Mouse (Mus musculus): ENCODE measurements around the gene B3glct.
A peak's percentile ranks its signal among the peaks of the same experiment; 100 is the strongest.

Gene B3glct

DNA sequence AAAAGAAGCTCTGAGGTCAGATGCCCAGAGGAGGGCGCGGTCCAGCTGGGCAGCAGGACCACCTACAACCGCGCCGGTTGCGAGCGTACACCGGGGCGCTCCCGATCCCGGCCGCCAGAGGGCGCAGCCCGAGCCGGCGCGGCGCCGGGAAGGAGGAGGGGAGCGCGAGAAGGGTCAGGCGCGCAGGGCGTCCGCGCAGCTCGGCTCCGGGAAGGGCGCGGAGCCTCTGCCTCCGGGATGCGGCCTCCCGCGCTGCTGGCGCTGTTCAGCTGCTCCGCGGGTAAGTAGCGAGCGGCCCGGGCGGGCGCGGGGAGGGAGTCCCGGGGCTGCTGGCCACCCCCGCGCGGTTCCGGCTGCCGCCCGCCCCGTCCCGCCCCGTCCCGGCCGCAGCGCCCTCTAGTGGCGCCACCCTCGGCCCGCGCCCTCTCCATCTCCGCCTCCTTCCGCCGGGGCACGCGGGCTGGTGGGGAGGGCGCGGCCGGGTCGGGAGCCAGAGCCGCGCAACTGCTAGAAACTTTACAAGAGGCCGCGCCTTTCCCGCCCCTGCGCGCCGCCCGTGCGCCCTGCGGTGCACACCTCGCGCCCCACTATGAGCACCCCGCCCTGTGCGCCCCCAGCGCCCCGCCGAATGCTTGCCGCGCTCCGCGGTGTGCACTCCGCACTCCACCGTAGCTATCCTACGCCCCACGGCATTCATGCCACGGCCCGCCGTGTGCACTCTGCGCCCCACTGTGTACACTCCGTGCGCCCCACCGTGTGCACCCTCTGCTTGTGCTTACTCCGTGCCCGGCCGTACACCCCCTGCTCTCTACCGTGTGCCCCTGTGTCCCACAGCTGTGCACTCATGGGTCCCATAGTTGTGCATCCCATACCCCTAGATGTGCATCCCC lies at the start of gene B3glct:
Gene B3glct, plus strand, starts transcription at position 131 of the 890 bp plus-strand sequence.
- peak; percentile 82 for DNase-seq (ENCODE audit: extremely low read depth, insufficient read length, low spot score)

DNA sequence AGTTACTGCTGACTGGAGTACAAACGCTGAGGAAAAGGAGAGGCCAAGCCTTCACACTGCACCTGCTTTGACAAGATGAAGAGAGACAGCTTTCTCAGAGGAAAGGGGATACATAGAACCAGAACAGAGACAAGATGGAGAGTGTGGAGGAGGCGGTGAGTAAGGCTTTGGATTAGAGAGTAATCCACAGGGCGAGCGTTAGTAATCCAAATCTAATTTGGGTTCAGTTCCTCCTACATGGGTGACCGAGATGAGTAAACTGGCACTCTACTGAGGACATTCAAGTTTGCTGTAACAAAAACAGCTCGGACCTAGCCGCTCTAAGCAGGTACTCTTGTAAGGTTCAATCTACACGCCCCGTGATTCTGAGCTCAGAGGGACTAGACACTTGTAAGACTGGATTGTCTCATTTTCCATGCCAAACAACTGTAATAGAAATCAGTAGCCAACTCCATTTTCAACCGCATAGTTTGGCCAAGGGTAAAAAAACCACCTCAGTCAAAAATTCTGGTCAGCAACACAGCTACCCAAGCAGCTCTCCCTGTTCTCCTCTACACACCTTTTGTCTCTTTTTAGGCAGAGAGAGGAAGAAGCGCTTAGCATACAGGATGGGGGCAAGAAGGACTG lies 43.5 kb upstream of the B3glct start:
- DNase-seq (ENCODE audit: extremely low read depth, insufficient read length, low spot score) = no peak

DNA sequence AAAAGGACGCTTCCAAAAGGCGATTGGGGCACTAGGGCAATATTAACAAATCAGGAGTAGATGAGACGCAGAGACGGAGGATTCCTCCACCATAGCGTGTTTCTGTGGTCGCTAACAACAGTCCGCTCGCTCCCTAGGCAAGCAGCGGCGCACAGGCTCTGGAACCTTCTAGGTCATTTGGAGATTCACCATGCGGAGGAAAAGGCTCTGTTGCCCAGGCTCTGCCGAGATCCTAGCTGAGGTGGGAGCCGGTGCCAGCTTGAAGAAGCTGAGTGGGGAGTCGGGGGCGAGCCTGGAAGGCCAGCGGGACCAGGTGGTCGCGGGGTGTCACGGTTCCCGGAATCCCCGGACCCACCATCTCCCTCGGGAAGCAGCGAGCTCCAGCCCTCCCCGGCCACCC lies 42.5 kb upstream of the B3glct start:
- no peak for DNase-seq (ENCODE audit: extremely low read depth, insufficient read length, low spot score)

DNA sequence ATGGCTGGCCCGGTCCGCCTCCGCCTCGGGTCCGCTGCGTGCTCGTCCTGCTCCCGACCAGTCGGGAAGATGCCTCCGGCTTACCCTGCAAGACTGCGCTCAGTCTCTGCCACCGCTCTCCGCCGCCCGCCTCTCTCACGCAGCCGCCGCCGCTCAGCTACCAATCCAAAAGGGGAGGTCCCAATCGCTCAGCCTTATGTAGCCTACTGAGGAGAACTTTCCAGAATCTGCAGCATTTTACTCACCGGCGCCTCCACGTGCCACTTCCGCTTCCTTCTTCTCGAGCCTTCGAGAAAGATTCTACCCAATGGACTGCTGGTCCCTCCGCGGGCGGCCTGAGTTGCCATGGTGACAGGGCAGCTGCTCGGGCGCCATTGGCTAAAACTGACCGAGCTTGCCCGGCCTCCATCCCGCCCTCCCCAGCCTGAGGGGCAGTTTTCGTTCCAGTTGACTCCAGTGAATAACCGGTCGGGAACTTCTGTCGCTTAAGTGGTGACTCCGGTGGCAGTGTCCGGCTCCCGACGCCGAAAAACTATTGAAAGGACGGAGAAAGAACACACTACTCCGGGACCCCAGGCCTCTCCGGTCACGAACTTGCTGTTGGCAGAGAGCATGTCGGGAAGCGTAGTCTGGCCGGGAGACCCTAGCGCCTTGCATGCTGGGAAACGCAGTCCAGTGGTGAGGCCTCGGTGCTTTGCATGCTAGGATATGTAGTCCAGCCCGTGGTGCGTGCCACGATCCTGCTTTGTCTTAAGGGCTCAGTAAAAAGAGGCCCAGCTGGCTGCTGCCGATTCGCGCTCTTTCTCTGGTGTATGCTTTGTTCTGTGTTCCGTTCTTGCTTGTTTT lies 41.7 kb upstream of the B3glct start, which contains the start of gene Hsph1:
Gene Hsph1, minus strand, starts transcription at position 302 of the 846 bp plus-strand sequence.
- DNase-seq (ENCODE audit: extremely low read depth, insufficient read length, low spot score) = peak; percentile 99

DNA sequence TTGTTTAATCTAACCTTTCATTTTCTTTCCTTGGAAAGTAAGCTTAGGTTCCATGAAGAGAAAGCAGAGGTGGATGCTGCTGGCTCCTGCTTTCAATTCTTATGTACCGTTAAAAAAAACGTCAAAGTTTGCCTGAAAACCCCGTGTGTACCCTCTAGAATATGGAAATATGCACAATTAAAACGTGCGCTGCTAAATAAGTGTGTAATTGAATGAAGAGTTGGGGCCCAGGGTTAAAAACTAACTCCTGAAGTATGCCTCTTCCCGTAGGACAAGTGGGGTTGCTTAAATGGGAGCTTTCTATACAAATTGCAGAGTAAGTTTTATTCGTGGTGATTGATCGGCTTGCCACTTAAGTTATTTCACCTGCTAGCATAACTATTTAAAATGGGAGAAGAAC lies 40.7 kb upstream of the B3glct start:
- DNase-seq (ENCODE audit: extremely low read depth, insufficient read length, low spot score) = no peak

DNA sequence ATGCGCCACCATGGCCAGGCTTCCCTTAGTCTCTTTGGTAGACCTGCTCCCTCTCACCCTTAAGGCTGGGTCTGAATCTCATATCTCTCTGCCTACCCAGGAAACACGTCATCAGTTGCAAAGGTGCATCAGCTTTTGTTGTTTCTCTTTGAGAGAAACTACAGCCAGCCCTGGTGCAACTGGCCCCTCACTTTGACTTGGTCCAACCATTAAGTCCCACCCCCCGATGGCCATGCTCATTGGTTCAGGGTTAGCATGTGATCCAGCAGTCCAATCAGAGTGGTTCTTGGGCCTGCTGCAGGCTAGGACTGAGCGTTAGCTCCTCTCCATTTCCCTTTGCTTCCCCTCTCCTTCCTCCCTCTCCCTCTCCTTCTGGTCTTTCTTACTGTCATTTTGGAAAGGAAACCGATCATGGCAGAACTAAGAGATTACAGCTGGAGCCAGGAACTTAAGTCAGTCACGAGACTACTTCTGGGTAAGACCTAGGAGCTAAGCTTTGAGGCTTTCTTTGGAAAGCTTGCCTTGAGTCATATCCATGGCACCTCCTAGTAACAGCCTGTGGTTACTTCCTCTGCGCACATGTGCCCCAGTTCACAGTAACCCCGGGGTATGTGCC lies 36.6 kb upstream of the B3glct start:
- peak; percentile 82 for DNase-seq (ENCODE audit: extremely low read depth, insufficient read length, low spot score)

DNA sequence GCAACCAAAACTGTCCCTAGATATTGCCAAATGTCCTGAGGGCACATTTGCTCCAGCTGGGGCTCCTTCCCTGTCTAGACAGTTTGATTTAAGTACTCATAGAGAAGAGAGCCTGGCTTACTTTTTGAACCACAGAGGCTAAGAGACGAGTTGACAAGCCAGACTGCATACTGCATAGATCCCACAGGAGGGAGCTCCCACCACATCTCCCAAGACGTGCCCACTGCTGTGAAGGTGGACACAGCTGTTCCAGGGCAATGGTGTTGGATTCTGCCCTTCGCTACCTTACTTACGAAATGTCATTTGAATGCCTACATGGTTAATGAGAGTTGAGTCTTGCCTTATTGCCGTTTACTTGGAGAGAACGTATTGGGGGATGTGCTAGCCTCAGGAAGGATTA lies 35.7 kb upstream of the B3glct start:
- DNase-seq (ENCODE audit: extremely low read depth, insufficient read length, low spot score) = peak; percentile 54

DNA sequence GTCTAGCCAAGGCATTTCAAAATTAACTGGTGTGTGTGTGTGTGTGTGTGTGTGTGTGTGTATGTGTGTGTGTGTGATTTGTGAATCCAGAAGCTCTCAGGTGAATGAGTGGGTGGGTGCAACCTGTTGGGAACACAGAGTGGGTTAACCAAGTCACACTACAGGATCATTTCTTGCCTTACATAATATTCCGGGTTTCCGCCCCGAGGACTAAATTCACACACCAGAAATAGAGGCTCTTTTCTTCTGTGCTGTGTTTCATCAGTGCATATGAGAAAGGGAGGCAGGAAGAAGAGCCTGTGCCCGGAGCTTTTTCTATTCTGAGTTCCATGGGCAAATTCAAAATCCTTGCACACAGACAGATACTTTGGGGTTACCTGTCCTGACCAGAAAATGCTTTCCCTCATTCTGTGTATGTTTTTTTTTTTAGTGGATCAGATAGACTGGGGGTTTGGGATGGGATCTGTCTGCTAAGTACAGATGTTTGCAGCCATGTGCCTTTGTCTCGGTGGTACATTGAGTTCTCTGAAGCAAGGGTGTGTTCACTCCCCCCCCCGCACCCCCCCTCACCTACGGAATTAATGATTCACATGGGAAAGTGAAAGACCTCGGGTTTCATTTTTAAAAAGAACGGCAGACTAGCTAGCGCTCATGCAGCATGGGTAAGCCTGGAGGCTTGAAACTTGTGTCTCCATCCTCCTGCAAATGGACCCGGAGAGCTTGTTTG lies 35.1 kb upstream of the B3glct start:
- no peak for DNase-seq (ENCODE audit: extremely low read depth, insufficient read length, low spot score)

DNA sequence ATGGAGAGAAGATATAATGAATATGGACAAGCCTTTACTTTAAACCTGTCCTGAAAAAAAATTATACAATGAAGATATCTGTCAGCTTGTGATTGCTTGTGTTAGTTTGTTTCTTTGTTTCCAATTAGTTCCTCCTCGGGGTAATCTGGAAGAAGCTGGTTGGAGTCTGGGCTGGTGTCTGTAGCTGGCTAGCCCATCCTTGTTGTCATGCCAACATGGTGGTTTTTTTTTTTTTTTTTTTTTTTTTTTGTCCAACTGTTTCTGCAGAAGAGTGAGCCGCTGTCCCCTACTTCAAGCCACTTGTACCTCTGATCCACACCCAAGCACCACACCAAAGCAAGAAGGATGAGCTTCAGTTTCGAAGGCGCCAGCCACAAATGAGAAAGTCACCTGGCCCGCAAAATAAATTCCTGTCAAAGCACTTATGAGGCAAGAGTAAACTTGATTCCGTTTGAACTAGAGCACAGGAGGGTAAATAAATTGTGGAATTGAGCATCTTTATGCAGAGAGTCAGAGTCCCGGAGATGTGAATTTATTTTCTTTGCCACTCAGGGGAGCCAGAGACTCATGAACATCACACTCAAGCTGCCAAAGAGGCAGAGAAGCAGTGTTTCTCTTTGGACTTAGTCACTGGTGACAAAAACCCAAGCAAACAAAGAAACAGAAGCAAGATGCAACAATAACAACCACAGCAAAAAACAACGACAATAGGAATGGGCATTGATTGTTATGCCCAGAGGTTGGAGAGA lies 30.5 kb upstream of the B3glct start:
- DNase-seq (ENCODE audit: extremely low read depth, insufficient read length, low spot score) = no peak

DNA sequence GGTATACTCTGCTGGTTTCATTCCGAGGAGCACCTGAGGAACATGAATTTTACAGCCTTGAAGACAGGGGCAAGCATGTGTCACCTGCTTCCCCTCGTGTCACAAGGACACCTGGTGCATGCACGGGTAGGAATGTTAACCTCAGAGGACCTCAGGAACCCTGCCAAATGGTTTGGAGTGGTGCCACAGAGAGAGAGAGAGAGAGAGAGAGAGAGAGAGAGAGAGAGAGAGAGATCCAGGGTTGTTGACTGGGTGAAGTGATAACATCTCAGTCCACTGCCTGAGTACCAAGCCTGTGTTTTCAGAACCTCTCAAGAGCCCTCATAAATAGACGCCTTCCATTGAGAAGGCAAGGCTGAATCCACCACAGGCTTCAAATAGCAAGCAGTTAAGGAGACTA lies 29.8 kb upstream of the B3glct start:
- DNase-seq (ENCODE audit: extremely low read depth, insufficient read length, low spot score) = no peak

DNA sequence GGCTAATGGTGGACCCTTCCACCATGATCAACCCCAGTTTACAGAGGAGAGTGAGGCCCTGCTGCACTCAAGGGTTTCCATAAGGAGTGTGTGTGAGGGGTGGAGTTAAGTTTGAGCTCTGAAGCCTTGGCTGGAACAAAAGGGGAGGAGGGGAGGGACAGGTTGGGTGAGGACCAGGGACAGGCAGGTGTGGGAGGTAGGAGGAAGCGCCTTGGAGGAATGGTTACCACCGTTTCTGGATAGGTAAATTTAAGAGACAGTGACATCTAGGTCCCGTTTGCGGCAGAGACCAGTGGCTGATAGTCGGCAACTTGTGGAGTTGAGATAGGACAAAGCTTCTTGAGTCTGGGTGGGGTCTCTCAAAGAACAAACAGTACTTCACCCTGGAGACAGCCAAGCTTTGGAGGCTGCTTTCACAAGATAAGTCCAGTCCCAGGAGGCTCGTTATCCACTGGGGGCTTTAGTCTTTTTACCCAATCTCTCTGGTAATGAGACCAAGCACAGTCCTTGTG lies 29.1 kb upstream of the B3glct start:
- DNase-seq (ENCODE audit: extremely low read depth, insufficient read length, low spot score) = no peak

DNA sequence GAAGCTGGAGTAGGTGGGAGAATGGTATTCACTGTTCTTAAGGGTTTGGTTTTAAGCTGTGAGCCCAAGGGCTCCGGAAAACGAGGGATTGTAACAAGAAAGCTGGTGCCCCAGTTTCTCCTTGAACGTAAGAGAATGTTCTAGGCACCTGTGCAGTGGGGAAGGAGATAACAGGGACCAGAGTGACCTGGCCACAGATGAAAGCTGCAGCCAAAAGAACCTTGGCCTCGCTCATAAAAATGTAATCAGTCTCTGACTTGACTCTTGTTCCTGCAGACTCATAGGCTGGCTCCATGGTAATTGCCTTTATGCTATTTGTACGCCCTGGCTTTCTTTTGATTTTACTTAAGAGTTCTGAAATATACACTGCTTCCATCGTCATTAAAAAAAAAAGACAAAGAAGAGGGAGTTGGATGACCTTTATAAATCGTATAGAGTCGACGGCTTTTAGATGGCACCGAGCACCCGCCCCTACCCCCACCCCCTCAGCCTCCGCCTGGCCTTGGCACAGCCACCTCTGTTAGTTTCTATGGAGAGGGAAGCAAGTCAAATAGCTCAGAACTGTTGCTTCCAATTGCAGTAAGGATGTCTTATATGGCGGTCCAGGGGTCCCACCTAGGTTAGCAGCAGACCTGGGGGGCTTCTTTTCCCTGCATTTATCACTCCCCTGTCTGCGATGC lies 28.4 kb upstream of the B3glct start:
- no peak for DNase-seq (ENCODE audit: extremely low read depth, insufficient read length, low spot score)

DNA sequence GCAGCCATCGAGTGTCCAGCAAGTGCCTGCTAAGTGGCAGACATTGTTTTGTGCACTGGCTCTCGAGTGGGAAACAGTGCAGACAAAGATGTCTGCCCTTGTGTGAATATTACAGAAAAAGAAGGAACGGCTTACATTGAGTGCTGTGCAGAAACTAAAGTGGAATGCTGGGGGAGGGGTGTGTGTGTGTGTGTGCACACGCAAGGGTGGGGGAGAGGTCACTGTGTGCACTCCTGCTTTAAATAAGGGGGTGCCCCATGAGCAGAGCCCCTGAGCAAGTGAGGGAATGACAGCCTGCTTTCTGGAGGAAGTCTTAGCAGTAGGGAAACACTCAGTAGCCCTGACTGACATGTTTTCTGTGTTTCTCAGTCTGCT lies 27.9 kb upstream of the B3glct start:
- no peak for DNase-seq (ENCODE audit: extremely low read depth, insufficient read length, low spot score)

DNA sequence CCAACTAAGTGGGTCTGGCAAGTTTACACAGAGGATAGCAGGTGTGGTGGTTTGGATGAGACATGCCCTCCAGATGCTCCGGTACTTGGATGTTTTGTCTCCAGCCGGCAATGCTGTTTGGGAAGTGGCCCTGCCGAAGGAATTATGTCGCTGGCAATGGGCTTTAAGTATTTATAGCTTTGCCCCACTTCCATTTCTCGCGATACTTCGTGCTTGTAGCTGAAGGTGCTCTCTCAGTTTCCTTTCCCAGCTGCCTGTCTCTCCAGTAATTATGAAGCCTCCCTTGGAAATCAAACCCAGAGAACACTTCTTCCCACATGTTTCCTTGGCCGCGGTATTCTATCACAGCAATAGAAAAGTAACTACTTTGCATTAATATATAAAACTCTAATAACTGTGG lies 22.4 kb upstream of the B3glct start:
- DNase-seq (ENCODE audit: extremely low read depth, insufficient read length, low spot score) = no peak

DNA sequence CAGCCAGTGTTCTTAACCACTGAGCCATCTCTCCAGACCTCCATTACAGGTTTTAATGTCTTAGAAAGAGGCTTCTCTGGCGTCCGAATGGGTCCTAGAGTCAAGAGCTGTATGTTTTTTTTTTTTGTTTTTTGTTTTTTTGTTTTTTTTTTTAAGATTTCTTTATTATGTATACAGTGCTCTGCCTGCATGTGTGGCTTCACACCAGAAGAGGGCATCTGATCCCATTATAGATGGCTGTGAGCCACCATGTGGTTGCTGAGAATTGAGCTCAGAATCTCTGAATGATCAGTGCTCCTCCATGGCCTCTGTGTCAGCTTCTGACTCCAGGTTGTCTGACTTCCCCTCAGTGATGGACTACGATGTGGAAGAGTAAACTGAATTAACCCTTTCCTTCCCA lies 20.0 kb upstream of the B3glct start:
- DNase-seq (ENCODE audit: extremely low read depth, insufficient read length, low spot score) = no peak

DNA sequence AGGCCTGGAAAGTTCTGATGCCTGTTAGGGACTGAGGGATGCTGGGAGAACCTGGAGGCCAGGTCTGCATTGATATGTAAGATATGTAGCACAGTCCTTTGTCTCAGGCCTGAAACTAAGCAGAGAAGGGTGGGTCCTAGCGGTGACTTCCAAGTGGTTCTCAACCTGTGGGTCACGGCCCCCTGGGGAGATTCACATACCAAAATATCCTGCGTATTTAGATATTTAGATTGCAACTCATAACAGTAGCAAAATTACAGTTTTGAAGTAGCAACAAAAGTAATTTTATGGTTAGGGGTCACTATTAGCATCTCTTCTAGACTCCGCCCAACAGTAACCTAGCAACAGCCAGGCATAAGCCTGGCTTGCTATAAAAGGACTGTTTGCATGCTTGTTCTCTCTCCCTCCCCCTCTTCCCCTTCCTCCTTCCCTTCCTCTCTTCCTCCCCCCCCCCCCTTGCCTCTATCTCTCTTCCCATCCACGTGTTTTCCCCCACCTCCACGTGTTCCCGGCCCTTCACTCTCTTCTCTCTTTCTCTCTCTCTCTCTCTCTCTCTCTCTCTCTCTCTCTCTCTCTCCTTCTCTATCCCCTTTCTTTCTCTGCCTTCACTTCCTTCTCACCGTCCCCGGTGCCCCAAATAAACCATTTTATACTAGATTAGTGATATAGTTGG lies 19.2 kb upstream of the B3glct start:
- no peak for DNase-seq (ENCODE audit: extremely low read depth, insufficient read length, low spot score)

DNA sequence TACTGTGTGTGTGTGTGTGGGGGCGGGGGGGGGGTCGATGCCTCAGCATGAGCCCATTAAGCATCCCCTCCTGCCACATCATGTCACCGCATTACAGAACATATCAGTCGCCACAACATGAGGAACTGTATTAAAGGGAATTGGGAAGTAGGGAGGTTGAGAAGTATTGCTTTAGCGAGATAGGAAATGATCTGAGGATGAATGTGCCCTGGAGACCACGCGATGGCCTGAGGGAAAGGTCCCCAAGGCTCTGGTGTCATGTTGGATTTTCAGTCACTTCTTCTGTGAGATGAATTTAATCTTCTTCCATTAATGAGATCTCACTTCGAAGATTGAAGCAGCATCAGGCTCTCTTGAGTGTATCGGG lies 18.6 kb upstream of the B3glct start:
- no peak for DNase-seq (ENCODE audit: extremely low read depth, insufficient read length, low spot score)

DNA sequence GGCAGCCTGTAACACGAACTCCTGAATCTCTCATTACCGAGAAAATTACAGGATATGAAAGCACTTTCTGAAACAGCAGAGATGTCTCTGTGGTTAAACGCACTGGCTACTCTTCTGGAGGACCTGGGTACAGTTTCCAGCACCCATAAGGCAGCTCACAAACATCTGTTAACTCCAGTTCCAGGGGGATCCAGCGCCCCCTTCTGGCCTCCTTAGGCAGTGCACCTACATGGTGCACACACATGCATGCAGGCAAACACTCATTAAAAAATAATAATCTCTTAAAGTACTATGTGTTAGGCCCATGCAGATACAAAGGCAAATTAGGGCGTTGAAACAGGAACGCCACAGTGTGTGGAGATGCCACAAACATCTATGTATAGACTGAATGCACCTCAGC lies 16.6 kb upstream of the B3glct start:
- DNase-seq (ENCODE audit: extremely low read depth, insufficient read length, low spot score) = no peak

Data from 3134 (cell line).